Mouse (Mus musculus) urinary bladder, adult 2 months (tissue): ENCODE results near the gene Olfr281. TPM values are rescaled to one million over a fixed set of nuclear protein-coding genes. Genes with fewer than 3 reads are reported as not detected.
"Not testable (repeated sequence)": the region's sequence is repeated elsewhere in the genome, so short reads cannot be mapped to it uniquely, and the experiment has no call there.

Experiments
- DNase-seq: peaks from one replicate; pipeline ENCODE4 v3.0.0; 2022; ENCODE audit warnings: low spot score
- polyA plus RNA-seq: library from polyadenylated mRNA; depleted of rRNA; stranded (reverse); fragments of >200 nt; gene quantifications from 2 replicates; pipeline ENCODE4 v1.2.3, GENCODE M21; 2012; rRNA removed

The Olfr281 gene
- polyA plus RNA-seq, result not detected in 2 replicates

GRCm38 (mm10) chr15:98452288-98452687 lies at the start of gene Olfr281:
Gene Olfr281 (plus strand): TSS chr15:98452588.
- no peak for DNase-seq

DNA sequence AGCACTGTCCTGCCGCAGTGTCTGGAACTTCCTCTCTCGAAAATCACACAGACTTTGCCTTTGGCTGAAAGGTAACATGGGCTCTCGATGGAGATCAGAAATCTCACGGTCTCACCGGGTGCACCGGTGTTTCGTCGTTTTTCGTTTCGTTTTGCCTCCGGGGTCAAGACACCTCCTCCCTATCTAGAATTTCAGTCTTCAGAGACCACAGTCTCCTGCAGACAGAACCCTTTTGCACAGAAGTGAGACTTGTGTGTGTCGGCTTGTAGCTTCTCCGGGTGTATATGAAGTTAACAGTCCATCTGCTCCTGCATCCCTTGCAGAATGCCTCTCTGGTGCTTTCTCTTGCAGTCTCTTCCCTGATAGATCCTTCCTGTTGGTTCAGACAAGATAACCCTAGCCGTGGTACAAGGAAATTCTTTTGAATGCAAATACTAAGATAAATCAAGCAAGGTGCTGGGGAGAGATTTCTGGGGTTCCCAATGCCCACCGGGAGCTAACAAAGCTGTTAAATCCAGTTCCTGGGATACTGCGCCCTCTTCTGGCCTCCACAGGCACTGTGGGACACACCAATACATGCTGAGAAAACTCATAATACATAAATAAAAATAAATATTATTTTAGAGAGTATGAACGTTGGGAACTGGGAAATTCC lies 43.9 kb upstream of the Olfr281 start:
- DNase-seq, result no peak

- no peak for DNase-seq
Observed at GRCm38 (mm10) chr15:98409635-98410034, 42.8 kb upstream of the Olfr281 start.

DNA sequence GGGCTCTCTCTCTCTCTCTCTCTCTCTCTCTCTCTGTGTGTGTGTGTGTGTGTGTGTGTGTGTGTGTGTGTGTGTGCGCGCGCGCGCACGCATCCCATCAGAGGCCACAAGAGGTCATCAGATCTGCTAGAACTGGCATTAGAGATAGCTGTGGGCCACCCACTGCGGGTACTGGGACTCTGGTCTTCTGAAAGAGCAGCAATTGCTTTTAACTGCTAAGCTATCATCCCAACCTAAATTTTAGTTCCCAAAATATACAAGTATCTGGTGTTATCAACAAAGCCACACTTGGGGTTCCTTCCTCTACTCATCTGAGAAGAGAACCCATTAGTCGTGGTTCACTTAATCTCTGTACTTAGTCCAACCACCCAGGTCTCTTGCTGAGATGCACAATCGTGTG lies 42.1 kb upstream of the Olfr281 start:
- DNase-seq, result no peak

DNA sequence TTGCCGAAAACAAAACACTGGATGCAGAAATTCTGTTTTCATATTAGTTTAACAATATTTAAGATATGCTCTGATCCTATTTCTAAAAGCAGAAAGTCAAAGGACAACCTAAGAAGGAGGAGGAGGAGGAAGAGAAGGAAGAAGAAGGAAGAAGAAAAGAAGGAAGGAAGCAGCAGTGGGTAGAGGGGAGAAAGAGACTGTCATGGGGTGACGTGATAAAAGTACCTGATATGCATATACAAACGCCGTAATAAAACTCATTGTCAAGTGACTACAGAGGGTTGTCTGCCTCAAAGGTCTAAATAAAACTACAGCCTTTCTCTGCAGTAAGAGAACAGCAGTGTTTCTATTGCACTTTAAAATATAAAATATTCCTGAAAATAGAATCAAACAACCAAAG lies 36.4 kb upstream of the Olfr281 start:
- DNase-seq, result no peak

DNA sequence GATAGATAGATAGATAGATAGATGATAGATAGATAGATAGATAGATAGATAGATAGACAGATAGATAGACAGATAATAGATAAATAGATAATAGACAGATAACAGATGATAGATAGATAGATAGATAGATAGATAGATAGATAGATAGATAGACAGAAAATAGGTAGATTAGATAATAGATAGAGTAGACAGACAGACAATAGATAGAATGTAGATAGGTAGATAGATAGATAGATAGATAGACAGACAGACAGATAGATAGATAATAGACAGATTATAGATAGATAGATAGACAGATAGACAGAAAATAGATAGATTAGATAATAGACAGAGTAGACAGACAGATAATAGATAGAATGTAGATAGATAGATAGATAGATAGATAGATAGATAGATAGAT lies 35.6 kb upstream of the Olfr281 start:
- not testable (repeated sequence) for DNase-seq

GRCm38 (mm10) chr15:98417285-98417684 lies 35.1 kb upstream of the Olfr281 start:
- not testable (repeated sequence) for DNase-seq

DNA sequence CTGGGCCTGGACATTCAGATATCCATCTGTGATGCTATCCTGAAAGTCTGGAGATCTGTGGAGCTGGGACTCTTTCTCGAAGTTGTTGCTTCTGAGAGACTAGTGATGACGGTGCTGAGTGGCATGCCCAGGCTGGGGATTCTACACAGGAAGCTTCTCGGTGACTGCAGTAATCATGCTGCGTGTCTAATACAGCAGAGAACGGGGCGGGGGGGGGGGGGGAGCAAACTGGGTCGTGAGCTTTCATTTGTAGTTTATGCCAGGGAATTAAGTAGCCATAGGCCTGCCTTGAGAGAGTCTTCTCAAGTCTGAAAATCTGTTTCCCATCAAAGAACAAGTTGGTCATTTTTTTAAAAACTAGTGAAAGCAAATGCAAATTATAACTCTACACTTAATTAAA lies 34.3 kb upstream of the Olfr281 start:
- DNase-seq, result no peak

- no peak for DNase-seq
Observed at GRCm38 (mm10) chr15:98420897-98421296, 31.5 kb upstream of the Olfr281 start.

DNA sequence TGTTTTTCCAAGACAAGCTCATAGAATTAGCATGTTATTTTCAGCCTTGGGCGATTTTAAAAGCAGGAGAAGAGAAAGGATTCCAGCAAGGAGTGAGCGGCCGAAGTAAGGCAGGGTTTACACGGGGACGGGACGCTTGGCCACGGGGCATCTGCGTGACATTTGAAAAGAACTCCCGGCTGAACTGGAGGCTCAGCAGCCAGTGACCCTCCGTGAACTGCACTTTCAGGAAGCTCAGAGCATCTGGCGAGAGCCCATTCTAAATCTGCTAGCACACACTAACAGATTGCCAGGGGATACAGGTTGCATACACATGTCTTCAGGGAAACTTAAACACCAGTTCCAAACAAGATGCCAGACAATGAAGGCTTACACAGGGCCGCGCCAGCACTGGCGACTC lies 28.1 kb upstream of the Olfr281 start:
- DNase-seq, result no peak

GRCm38 (mm10) chr15:98424753-98425152 lies 27.6 kb upstream of the Olfr281 start:
- DNase-seq, result no peak

- no peak for DNase-seq
Observed at GRCm38 (mm10) chr15:98425188-98425587, 27.2 kb upstream of the Olfr281 start.

- not testable (repeated sequence) for DNase-seq
Observed at GRCm38 (mm10) chr15:98430925-98431324, 21.5 kb upstream of the Olfr281 start, which contains the start of gene Olfr282. Gene Olfr282 (plus strand): TSS chr15:98431225.

GRCm38 (mm10) chr15:98444561-98444960 lies 7.8 kb upstream of the Olfr281 start:
- no peak for DNase-seq

DNA sequence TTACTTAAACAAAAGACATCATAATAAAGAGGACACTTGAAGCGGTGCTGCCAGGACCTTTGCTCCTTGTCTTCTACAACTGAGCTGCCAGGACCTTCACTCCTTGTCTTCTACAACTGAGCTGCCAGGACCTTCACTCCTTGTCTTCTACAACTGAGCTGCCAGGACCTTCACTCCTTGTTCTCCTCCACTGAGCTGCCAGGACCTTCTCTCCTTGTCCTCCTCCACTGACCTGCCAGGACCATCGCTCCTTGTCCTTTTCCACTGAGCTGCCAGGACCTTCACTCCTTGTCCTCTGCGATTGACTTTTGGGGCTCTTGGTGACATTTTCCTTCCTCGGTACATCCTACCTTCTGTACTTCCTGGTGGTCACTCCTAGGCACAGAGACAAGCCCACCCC lies 3.9 kb upstream of the Olfr281 start:
- no peak for DNase-seq

- DNase-seq, result no peak
Observed at GRCm38 (mm10) chr15:98469596-98469995, 17.2 kb downstream of the Olfr281 start, which contains the start of gene OR5BS1P. Gene OR5BS1P (plus strand): TSS chr15:98469896.

DNA sequence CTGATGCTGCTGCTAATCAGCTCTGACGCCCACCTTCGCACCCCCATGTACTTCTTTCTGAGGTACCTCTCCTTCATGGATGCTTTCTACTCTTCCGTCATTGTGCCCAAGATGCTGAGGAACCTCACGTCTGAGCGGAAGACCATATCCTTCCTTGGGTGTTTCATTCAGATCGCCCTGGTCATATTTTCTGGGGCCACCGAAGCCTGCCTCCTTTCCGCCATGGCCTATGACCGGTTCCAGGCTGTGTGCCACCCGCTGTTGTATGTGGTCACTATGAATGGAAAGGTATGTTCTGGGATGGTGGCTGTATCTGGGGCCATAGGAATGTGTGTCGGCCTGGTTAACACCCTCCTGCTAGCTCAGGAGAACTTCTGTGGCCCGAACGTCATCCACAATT lies 19.2 kb downstream of the Olfr281 start:
- DNase-seq, result no peak

DNA sequence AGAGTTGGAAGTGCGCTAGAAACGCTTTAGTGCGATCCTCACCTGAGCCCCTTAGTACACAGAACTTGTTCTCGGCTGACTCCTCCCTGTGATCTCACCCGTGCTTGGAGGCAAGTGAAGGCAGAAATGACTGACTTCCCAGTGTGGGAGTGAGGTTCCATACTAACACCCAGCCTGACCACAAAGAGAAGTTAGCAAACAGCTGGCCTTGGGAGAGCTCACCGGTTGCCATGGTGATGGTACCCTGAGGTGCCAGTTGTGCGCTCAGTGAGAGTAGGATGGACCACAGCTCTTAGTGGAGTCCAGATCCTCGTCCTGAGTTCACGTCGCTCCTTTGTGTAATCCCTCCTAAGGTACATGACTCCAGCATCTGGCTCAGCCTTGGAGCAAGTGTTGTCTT lies 22.6 kb downstream of the Olfr281 start:
- DNase-seq, result no peak

DNA sequence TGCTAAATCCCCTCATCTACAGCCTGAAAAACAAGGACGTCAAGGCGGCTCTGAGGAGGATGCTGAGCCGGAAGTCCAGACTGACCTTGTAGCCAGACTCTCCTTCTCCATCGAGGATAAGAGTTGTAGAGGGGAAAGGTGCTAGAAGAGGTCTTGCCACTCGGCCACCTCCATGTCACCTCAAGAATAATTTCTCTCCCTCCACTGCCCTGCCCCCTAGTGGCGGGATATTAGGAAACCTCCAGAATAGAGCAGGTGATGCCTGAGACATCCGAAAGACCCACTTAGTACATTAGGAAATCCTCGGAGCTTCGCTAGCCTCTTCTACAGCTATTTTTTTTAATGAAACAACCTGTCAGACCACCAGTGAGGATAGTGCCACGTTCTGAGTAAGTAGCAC lies 23.0 kb downstream of the Olfr281 start:
- no peak for DNase-seq

DNA sequence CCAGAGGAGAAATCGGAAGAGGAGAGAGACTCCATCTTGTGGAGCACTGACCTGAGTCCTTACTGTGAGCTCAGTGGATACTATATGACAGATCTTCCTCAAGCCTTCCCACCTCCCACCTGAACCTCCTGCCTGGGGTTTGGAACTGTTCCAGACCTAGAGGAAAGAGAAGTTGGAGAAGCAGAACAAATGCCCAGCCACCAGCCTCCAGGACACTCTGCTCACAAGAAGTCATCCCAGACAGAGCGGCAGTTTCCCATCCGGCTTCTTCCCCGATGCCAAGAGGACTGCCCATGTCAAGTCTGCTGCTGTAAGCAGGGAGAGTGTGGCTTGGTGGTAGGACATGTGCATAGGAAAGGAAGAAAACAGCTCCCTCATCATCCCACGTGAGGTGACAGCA lies 23.9 kb downstream of the Olfr281 start:
- no peak for DNase-seq

- no peak for DNase-seq
Observed at GRCm38 (mm10) chr15:98479568-98480102, 27.2 kb downstream of the Olfr281 start.

- no peak for DNase-seq
Observed at GRCm38 (mm10) chr15:98482701-98483100, 30.3 kb downstream of the Olfr281 start, which contains the start of gene Lalba. Gene Lalba (minus strand): TSS chr15:98482721.
